Mouse (Mus musculus) left cerebral cortex, adult 8-10 months (tissue): ENCODE data around the gene Otud7a. TPM values are rescaled to one million over a fixed set of nuclear protein-coding genes. Genes with fewer than 3 reads are reported as not detected.

ENCODE experiments used
- DNase-seq, 2 experiments: peaks; one replicate each; pipeline ENCODE4 v3.0.0; 2022; ENCODE audit warnings: low spot score in 2 of 2
- total RNA-seq, 4 experiments: library from RNA; stranded (reverse); gene quantifications; 2 replicates each; pipeline ENCODE4 v1.2.4; 2022

The Otud7a gene
- total RNA-seq, result 10 to 100 TPM; 67.4 to 72.7 (median 69.7) TPM

DNA sequence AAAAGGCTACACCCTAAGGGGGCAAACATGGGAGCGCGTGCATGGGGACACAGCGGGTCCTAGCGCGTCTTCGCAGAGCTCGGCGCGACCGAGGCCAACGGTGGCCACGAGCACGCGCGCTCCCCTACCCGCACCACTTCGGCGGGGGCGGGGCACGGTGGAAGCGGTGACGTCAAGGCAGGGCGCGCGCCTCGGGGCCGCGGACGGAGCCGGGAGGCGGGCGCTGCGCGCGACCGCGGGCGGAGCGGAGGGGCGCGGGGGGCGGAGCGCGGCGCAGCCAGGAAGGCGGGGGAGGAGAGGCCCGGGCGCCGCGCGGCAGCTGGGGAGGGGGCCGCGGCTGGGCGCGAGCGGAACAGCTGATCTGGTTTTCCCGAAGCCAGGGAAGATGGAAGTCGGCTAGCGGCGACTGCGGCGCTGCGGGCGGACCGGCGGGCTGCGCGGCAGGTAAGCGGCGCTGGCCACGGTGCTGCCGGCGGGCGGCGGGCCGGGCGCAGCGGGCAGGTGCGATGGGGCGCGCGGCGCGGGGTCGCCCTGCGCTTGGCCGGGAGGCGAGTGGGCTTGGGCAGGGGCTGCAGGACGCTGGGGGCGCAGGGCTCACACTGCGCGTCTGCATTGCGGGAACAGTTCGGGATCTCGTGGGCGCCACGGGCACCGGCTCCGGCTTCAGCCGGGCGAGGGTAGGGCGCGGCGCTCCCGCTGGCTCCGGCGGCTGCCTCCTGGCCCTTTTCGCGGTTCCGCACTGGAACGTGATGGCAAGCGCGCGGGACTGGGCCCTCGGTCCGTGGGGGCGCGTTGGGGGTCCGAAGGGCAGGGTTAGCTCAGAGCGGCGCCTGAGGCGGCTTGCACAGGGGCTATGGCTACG is at the start of gene Otud7a:
Gene Otud7a, plus strand, starts transcription at position 268 of the 862 bp plus-strand sequence.
- peak; percentile 73 to 89 for DNase-seq

GRCm38 (mm10) chr7:63405988-63406387 is 38.6 kb upstream of the Otud7a start:
- no peak for DNase-seq

- no peak for DNase-seq
Observed at GRCm38 (mm10) chr7:63445346-63445700, 772 bp downstream of the Otud7a start.

DNA sequence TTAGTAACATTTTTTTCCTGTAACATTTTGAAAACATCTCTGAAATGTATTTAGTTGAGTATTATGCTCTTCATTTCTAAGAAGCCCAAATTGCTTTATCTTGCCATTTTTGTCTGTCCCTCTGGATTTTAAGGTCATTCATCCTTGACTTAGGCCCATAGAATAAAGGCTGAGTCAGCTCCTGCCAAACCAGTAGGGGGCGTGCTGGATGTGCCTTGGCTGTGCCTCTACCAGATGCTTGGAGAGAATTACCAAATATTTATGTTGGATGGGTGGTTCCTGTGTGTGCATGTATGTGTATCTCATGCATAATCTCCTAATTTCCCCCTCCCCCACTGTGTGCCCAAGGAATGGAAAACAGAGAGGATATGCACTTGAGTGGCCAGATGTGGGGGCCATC is 2.4 kb downstream of the Otud7a start:
- no peak for DNase-seq

DNA sequence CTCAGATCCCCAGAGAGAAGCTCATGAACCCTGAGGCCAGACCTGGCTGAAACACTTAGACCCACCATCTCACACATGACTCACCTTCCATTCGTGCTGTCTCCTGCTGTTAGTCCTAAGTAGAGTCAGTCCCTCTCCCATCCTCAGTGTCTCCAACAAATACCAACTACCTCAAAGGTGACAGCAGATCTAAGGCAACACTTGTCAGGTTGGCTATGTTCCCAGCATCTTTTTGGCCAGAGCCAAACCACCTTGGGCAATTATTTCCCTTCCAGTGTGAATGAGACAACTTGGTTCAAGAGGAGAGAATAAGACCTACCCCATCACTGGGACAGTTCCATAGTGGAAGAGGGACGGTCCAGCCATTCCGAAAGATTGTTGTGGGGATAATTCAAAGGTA is 10.7 kb downstream of the Otud7a start:
- no peak for DNase-seq

GRCm38 (mm10) chr7:63462234-63462633 is 17.7 kb downstream of the Otud7a start:
- no peak for DNase-seq

- DNase-seq, result peak in 1 of 2 experiments; percentile 54
Observed at GRCm38 (mm10) chr7:63462684-63463083, 18.1 kb downstream of the Otud7a start.

GRCm38 (mm10) chr7:63466729-63467128 is 22.2 kb downstream of the Otud7a start:
- no peak for DNase-seq

DNA sequence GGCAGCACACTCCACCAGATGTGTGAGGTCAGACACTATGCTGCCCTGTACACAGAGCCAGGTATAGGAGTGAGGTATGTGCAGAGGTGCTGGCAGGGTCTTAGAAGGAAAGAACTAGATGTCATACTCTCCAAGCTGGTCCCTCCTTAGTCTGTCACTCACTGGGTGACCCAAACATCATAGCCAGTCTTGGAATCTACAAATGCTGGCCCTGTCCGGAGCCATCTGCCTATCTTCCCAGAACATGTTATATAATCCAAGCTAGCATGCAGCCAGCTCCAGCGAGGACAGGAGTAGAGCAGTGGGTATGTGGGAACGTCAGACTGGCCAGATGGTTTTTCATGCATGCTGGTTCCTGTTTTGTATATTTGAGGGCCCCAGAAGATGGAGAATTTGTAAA is 23.7 kb downstream of the Otud7a start:
- DNase-seq, result no peak

GRCm38 (mm10) chr7:63483091-63483490 is 38.5 kb downstream of the Otud7a start:
- no peak for DNase-seq

DNA sequence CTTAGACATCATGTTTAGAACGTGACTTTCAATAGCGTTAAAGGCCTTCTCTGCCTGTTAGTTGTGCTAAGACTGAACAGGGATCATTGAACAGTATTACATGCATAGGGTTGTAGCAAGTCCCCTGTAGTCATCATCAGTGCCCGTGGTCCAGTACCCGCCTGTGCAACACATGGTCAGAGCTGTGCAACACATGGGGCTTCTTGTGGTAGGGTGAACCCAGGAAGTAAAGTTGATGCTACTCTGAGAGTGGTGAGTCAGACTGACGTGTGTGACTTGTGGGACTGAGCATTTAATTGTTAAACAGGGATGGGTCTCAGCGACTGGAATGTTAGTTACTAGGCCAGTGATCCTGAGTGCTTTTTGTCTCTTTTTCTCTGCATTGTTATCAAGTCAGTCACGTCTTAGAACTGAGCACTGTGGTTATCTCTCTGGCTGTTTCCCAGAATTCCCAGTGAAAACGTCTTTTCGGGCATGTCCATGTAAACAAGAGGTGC is 52.5 kb downstream of the Otud7a start:
- DNase-seq, result no peak

- no peak for DNase-seq
Observed at GRCm38 (mm10) chr7:63504202-63504601, 59.7 kb downstream of the Otud7a start.

GRCm38 (mm10) chr7:63508079-63508478 is 63.5 kb downstream of the Otud7a start:
- DNase-seq, result no peak

DNA sequence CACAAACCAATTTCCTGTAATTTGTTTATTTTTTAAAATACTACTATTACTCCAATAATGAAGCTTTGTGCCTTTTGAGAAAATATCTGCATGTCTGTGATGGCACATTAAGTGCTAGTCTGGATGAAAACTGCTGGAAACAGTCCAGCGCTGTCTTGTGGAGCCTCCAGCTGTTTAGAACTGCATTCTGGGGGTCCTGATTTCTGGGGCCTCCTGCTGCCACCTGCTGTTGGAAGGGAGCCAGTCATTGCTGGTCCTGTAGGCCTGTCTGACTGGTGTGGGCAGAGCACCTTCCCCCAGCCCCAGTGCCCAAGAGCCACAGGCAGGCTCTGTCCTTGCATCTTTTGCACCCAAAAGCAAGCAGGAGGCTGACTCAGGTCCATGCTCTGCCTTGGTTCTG is 65.3 kb downstream of the Otud7a start:
- DNase-seq, result no peak

DNA sequence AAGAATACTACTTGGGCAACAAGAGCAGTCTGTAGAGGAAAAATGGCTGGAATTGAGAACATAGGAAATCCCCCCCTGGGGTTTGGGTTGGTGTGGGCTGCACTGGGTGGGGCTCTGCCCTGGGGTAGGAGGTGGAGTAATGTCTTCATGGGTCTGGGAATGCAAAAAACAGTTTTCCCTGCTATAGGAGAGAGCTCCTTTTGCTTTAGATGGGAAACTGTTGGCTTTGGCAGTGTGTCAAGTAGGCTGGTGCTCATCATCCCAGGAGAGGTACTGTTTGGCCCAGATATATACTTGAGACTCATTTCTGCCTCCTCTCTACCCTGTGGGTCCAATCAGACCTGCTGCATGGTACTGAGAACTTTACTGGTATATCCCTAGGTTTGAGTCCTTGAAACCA is 66.9 kb downstream of the Otud7a start:
- DNase-seq, result no peak

GRCm38 (mm10) chr7:63512561-63512960 is 68.0 kb downstream of the Otud7a start:
- DNase-seq, result no peak

DNA sequence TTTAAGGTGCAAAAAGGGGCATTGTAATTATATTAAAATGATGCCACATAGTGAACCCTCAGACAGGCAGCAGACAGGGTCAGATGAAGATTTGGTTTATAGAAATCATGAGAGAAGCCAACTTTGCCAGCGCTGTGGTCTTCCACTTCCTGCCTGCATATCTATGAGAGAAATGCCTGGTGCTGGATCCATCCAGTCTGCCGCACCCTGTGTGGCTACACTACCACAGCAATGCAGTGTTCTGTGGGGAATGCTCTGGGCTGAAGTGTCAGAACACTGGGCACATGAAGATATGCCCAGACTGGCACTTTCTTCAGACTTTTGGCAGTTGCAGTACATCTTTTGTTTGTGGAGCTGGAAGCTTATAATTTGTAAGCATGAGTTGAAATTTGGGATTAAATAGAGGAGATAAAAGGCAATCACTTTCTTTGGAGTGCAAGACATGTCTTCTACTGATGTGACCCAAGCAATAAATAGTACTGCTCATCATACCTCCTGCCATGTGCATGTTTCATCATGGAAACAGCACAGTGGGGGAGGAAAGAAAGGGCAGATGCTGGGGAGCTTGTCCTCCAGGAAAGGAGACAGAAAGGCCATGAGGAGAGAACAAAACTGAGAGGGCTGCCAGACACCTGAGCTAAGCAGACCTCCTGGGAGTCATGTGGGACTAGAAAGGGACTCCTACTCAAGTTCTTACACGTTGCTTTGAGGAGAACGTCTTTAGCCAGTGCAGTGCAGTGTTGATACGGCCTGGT is 71.8 kb downstream of the Otud7a start:
- no peak for DNase-seq

GRCm38 (mm10) chr7:63520299-63520698 is 75.7 kb downstream of the Otud7a start:
- DNase-seq, result no peak

DNA sequence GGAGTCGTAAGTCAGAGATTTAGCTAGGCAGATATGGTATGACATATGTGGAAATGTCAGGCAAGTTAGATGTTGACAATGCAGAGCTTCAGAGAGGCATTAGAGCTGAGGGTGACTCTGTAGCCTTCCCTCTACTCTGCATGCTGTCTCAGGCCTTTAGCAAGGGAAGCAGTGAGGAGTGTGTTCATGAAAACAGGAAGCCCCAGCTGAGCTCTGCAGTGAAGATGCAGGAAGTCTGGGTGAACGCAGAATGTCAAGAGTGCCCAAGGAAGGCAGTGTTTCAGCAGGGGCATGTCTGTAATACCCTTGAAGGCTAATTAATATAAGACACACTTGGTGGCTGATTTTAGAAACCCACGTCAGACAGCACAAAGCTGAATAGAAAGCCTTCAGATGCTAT is 77.9 kb downstream of the Otud7a start:
- DNase-seq, result no peak

DNA sequence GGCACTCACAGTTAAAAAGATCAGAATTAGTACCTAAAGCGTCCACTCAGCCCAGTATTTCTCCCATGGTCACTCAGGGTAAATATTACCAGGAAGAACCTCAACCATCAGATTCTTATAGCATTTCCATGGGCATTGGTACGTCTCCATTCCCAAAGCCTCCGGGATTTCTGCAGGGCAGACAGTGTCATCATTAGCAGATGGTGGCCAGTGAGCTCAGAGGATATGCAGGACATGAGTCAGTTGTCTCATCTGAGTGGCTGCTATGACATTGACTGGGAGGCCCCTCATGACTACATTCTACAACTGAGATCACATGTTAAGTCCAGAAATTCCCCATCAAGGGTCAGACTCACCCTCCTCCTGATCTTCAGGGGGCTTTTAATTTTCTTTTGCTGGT is 78.5 kb downstream of the Otud7a start:
- DNase-seq, result no peak

- no peak for DNase-seq
Observed at GRCm38 (mm10) chr7:63540293-63540692, 95.7 kb downstream of the Otud7a start.

DNA sequence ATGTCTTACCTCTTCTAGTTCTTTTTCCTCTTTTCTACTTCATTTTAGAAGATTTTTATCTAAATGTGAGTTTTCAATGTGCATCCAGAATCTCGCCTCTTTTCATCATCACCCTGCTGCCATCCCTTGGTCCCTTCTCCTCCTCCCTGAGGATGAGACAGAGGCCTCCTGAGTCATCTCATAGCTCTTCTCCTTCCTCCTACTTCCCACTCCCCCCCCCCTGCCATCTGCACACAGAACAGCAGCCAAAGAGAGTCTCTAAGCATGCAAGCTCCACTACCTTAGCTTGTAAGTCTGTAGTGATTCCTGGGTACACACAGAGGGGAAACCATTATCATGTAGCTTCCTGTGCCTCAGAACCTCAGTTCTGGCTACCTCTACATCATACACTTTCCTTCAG is 109.9 kb downstream of the Otud7a start:
- DNase-seq, result peak in 1 of 2 experiments; percentile 59
